Mouse (Mus musculus) liver, embryonic 14.5 days (tissue): ENCODE results near the gene Bspry. TPM values are rescaled to one million over a fixed set of nuclear protein-coding genes. Genes with fewer than 3 reads are reported as not detected.

ENCODE experiments used
- ATAC-seq: fragments of 200-750 bp; cut with Nextera tagmentation; 2 replicates; pipeline ENCODE4 v1.8.0; 2017; ENCODE audit warnings: moderate number of reproducible peaks, mild to moderate bottlenecking, moderate library complexity; ENCODE audit not compliant: insufficient read depth
- DNase-seq, 3 experiments: peaks; one replicate each; pipeline ENCODE4 v3.0.0-alpha.2; 2012 to 2013; ENCODE audit warnings: low read depth in 3 of 3, low spot score in 3 of 3
- H3K27ac ChIP-seq: fragments of 300-500 bp; sonication (generic); 2 replicates; pipeline ENCODE4 v1.5.1; 2014; ENCODE audit warnings: moderate library complexity, mild to moderate bottlenecking, control low read depth, inconsistent platforms
- H3K27me3 ChIP-seq: fragments of 300-500 bp; sonication (generic); 2 replicates; pipeline ENCODE4 v1.6.1; 2014; ENCODE audit warnings: mild to moderate bottlenecking, low read length, moderate library complexity; ENCODE audit not compliant: control insufficient read depth, insufficient read depth
- H3K36me3 ChIP-seq: fragments of 300-500 bp; sonication (generic); replicated peaks from 2 replicates; pipeline ENCODE4 v1.6.1; 2014; ENCODE audit warnings: low read depth; ENCODE audit not compliant: control insufficient read depth, insufficient read depth
- H3K4me1 ChIP-seq, 2 experiments: fragments of 200-500 bp in 1 of 2; fragments of 300-500 bp in 1 of 2; sonication (generic) in 1 of 2; replicated peaks; 2 replicates each; pipeline ENCODE4 v1.6.1; 2012 to 2014; ENCODE audit warnings: antibody characterized with exemption in 1 of 2, inconsistent platforms in 1 of 2, low read length in 1 of 2; ENCODE audit not compliant: control insufficient read depth in 2 of 2, insufficient read depth in 2 of 2
- H3K4me2 ChIP-seq: fragments of 300-500 bp; sonication (generic); 2 replicates; pipeline ENCODE4 v1.6.1; 2014; ENCODE audit warnings: low read depth, mild to moderate bottlenecking, control low read depth, moderate library complexity
- H3K4me3 ChIP-seq, 2 experiments: fragments of 200-500 bp in 1 of 2; fragments of 300-500 bp in 1 of 2; sonication (generic) in 1 of 2; 2 replicates each; pipeline ENCODE4 v1.5.1; 2012 to 2014; ENCODE audit warnings: low read depth in 2 of 2, low read length in 2 of 2, mild to moderate bottlenecking in 2 of 2, control low read depth in 1 of 2, inconsistent platforms in 1 of 2, moderate library complexity in 1 of 2; ENCODE audit not compliant: insufficient read depth in 1 of 2
- H3K9ac ChIP-seq: fragments of 300-500 bp; sonication (generic); replicated peaks from 2 replicates; pipeline ENCODE4 v1.6.1; 2014; ENCODE audit warnings: mild to moderate bottlenecking, control low read depth, moderate library complexity
- H3K9me3 ChIP-seq: fragments of 300-500 bp; sonication (generic); 2 replicates; pipeline ENCODE4 v1.6.1; 2016; ENCODE audit warnings: low read length, mixed read lengths; ENCODE audit not compliant: control insufficient read depth
- CTCF ChIP-seq: IDR thresholded peaks from 2 replicates; pipeline ENCODE4 v1.5.1; 2016; ENCODE audit warnings: antibody characterized with exemption, low read depth, control low read depth
- EP300 ChIP-seq: IDR thresholded peaks from 2 replicates; pipeline ENCODE4 v1.6.1; 2016; ENCODE audit warnings: antibody characterized with exemption, low read depth
- WGBS: fragments of 180-500 bp; shearing (Covaris S2); extraction: QIAGEN DNeasy Blood & Tissue Kit; methylation state at CpG from one replicate; pipeline ENCODE4 v1.1.7; 2014; ENCODE audit not compliant: insufficient replicate concordance; 5-methylcytosine and 5-hydroxymethylcytosine counted together
- polyA plus RNA-seq, 2 experiments: library from polyadenylated mRNA; depleted of rRNA in 1 of 2; stranded (reverse) in 1 of 2; unstranded in 1 of 2; fragments of >200 nt; fragmentation: Nextera tagmentation in 1 of 2; extraction: Ambion mirVana in 1 of 2; gene quantifications; 2 replicates each; pipeline versions ENCODE4 v1.2.1 to v1.2.3; 2012 to 2014

Gene Bspry
- polyA plus RNA-seq, 2 experiments = 0.17 to 0.19 TPM

DNA sequence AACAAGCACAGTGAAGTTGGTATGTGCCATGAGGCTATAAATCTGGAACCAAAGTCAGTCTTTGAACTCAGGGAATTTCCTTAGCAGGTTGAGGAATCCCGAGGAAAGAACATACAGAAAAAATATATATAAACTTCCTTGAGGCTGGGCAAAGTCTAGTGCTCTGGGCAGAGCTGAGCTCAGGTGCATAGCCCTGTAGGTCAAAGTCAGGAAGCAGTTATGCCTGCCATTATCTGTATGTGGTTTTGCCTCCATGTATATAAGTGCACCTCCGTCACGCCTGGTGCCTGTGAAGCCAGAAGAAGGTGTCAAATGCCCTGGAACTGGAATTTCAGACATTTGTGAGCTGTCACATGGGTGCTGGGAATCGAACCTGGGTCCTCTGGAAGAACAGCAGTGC, 20.9 kb downstream of the Bspry start:
- H3K27ac ChIP-seq = no peak overlapping the region
- WGBS = 56% methylated on average over 4 of the region's 4 CpGs
- no peak overlapping the region for H3K9ac ChIP-seq
- no peaks in the 10 kb centered on the region for H3K27me3 ChIP-seq
- no peak overlapping the region for H3K4me3 ChIP-seq
- no peaks in the 10 kb centered on the region; the same call in 1 of the 2 replicates for H3K36me3 ChIP-seq
- no peak for DNase-seq
- no peaks in the 10 kb centered on the region for H3K9me3 ChIP-seq
- ATAC-seq = no peak
- peaks cover 2 to 20% of the 10 kb centered on the region in 2 experiments; a peak in 3 of 4 replicates for H3K4me1 ChIP-seq
- peak overlapping the region; percentile 76; the same call in 1 of the 2 replicates for H3K4me2 ChIP-seq
- TF ChIP-seq CTCF = no peak
- no peak for TF ChIP-seq EP300

DNA sequence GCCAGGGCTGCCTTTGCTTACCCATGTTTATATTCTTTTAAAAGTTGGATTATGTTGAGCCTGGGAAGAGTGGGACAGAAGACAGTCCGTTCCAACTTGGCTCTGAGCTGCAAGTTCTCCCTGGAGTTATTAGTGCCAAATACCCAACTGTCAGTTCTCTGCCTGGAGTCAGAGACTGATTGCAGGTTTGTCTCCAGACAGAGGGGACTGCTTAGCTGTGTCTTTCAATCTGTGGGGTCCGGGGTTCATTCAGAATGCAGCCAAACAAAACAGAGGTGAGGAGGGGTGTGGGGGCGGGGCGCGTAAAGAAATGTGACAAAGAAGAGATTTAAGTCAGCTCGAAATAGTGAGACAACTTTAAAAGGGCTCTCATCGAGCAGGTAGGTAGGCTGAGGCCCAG, 21.7 kb downstream of the Bspry start:
- Histone ChIP-seq H3K9me3 (no peaks in the 10 kb centered on the region), H3K9ac (peak overlapping the region; percentile 70), H3K27ac (no peak overlapping the region), H3K4me2 (peak overlapping the region; percentile 76), H3K36me3 (no peaks in the 10 kb centered on the region; the same call in 1 of the 2 replicates), H3K4me1 (peaks cover 2 to 22% of the 10 kb centered on the region in 2 experiments; a peak in 3 of 4 replicates), H3K27me3 (no peaks in the 10 kb centered on the region), H3K4me3 (peak overlapping the region; percentile 73 to 90)
- no peak for DNase-seq
- 4% methylated on average over 7 of the region's 7 CpGs for WGBS
- no peak for TF ChIP-seq CTCF
- TF ChIP-seq EP300 = no peak
- ATAC-seq = no peak

DNA sequence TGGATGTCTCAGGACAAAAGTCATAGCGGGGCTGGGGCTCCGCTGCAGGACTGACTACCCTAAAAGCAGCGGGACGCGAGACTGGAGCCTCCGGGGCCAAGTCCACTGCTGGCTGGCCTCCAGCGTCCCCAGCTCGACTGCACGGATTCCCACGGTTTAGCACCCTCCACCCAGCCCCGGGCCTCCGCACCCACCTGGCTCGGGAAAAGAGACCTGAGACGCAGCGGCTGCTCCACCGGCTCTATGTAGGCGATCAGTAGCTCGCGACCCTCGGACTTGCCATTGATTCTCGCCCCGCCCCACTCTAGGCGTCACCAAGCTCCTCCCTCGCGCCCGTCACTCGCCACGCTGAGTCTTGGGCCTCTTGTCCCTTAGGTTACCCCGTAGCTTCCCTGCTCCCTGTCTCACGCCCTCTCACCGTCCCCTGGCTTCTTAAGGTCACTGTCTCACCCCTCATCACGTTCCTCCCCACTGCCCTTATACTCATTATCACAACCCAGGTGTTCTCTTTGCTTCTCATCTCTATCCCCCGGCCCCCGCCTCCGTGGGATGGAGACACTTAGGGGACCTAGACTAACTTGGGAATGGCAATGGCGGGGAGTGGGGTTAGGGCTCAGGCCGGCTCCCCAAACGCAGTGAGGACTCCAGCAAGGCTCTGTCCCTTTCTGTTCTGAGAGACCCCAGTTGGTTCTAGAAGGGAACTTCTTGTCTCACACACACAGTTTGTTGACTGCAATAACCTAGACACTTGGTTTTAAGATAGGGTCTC, 22.3 kb downstream of the Bspry start:
- peak overlapping the region; percentile 3 for H3K27ac ChIP-seq
- peak overlapping the region; percentile 70 for H3K9ac ChIP-seq
- H3K36me3 ChIP-seq = peaks cover under 1% of the 10 kb centered on the region
- no peaks in the 10 kb centered on the region for H3K27me3 ChIP-seq
- 1% methylated on average over 38 of the region's 38 CpGs for WGBS
- peaks cover 2 to 22% of the 10 kb centered on the region in 2 experiments; a peak in 3 of 4 replicates for H3K4me1 ChIP-seq
- ATAC-seq = peak; percentile 79
- peak overlapping the region; percentile 73 to 90 for H3K4me3 ChIP-seq
- peak; percentile 73 to 91 (median 79) for DNase-seq
- no peak for TF ChIP-seq EP300
- no peak for TF ChIP-seq CTCF
- H3K9me3 ChIP-seq = no peaks in the 10 kb centered on the region
- peak overlapping the region; percentile 76 for H3K4me2 ChIP-seq

DNA sequence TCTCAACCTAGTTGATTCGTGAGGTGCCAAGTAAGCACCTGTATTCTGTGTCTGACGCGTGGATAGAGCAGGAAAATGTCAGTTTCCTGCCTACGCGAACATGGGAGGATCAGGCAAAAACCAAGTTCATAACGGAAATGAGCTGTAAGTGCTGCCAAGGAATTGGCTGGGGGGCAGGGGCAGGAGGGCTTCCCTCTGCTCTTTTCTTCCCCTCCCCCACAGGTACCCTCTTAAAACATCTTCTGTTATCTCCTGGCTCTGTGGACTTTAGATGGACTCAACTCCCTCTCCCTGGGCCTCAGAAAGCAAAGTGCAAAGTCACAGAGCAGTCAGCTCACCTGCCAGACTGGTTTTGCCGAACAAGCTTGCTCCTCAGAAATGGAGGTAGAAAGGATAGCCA, 23.1 kb downstream of the Bspry start:
- WGBS = 52% methylated on average over 7 of the region's 7 CpGs
- Histone ChIP-seq H3K27ac (peak overlapping the region; percentile 16; the same call in 1 of the 2 replicates), H3K9me3 (no peaks in the 10 kb centered on the region), H3K4me3 (peak overlapping the region in 1 of 2 experiments; percentile 73; a peak in 1 of 4 replicates), H3K27me3 (no peaks in the 10 kb centered on the region), H3K9ac (no peak overlapping the region), H3K4me1 (peaks cover 2 to 22% of the 10 kb centered on the region in 2 experiments; a peak in 3 of 4 replicates), H3K4me2 (peak overlapping the region; percentile 76), H3K36me3 (peaks cover 9% of the 10 kb centered on the region)
- ATAC-seq (no peak), DNase-seq (no peak)
- TF ChIP-seq EP300 (no peak), CTCF (no peak)

DNA sequence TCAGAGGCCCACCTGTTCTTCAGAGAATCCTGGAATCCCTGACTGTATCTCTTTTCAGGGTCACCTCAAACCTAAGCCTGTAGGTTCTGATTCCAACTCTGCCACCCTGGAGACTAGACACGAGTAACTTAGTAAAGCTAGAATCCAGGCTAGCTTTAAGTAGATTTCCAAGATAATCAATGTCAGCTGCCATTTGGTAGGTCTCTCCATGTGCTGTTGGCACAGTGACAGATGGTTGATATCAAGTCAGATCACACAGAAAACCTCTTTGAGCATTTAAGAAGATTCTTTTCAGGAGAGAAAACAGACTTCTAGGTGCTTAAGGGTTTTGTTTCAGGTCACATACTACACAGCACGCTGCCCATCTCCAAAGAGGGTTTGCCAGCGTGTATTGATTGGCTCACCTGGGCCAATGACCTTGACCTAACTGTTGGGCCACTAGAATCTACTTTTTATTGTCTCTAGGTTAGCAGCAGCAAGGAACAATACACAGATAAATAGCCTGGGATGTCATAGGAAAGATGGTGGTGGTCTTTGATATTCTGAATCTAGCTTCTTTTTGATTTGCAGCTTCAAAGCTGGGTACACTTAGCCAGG, 23.6 kb downstream of the Bspry start, which contains the start of gene Hdhd3:
Gene Hdhd3 (minus strand): TSS at position 94 of the 597 bp plus-strand sequence.
- DNase-seq (no peak), ATAC-seq (no peak)
- Histone ChIP-seq H3K36me3 (peaks cover 14% of the 10 kb centered on the region), H3K27ac (peak within 1 kb of the TSS; percentile 16), H3K4me2 (peak within 1 kb of the TSS; percentile 76), H3K4me3 (peak within 1 kb of the TSS; percentile 73 to 90), H3K9ac (peak within 1 kb of the TSS; percentile 70), H3K9me3 (no peaks in the 10 kb centered on the region), H3K27me3 (no peaks in the 10 kb centered on the region), H3K4me1 (peaks cover 2 to 23% of the 10 kb centered on the region in 2 experiments; a peak in 3 of 4 replicates)
- 73% methylated on average over 3 of the region's 3 CpGs for WGBS
- TF ChIP-seq CTCF = no peak
- TF ChIP-seq EP300 = no peak
